Mouse (Mus musculus) midbrain, postnatal 0 days (tissue): ENCODE measurements around the gene Yipf3. TPM values are rescaled to one million over a fixed set of nuclear protein-coding genes. Genes with fewer than 3 reads are reported as not detected.
A peak's percentile ranks its signal among the peaks of the same experiment; 100 is the strongest.

Experiments
- ATAC-seq: fragments of 200-750 bp; cut with Nextera tagmentation; 2 replicates; pipeline ENCODE4 v1.8.0; 2017; ENCODE audit warnings: moderate number of reproducible peaks, mild to moderate bottlenecking, moderate TSS enrichment, moderate library complexity; ENCODE audit not compliant: low FRiP score
- DNase-seq: peaks from one replicate; pipeline ENCODE4 v3.0.0-alpha.2; 2015; ENCODE audit warnings: low spot score
- H3K27ac ChIP-seq: fragments of 300-500 bp; sonication (generic); 2 replicates; pipeline ENCODE4 v1.5.1; 2014; ENCODE audit warnings: low read depth, mild to moderate bottlenecking, low read length, mixed read lengths
- H3K27me3 ChIP-seq: fragments of 300-500 bp; sonication (generic); 2 replicates; pipeline ENCODE4 v1.6.1; 2014; ENCODE audit warnings: low read length, control low read depth, mixed read lengths; ENCODE audit not compliant: insufficient read depth
- H3K36me3 ChIP-seq: fragments of 300-500 bp; sonication (generic); 2 replicates; pipeline ENCODE4 v1.6.1; 2014; ENCODE audit warnings: low read length, control low read depth, mixed read lengths; ENCODE audit not compliant: insufficient read depth
- H3K4me1 ChIP-seq: fragments of 300-500 bp; sonication (generic); 2 replicates; pipeline ENCODE4 v1.6.1; 2014; ENCODE audit warnings: mild to moderate bottlenecking, control low read depth, antibody characterized with exemption, low read length, mixed read lengths; ENCODE audit not compliant: insufficient read depth
- H3K4me2 ChIP-seq: fragments of 300-500 bp; sonication (generic); 2 replicates; pipeline ENCODE4 v1.6.1; 2014; ENCODE audit warnings: low read depth, mild to moderate bottlenecking, low read length, mixed read lengths; ENCODE audit not compliant: poor library complexity, severe bottlenecking
- H3K4me3 ChIP-seq: fragments of 300-500 bp; sonication (generic); 2 replicates; pipeline ENCODE4 v1.5.1; 2014; ENCODE audit warnings: low read depth, mild to moderate bottlenecking, low read length, moderate library complexity
- H3K9ac ChIP-seq: fragments of 300-500 bp; sonication (generic); replicated peaks from 2 replicates; pipeline ENCODE4 v1.6.1; 2014; ENCODE audit warnings: mild to moderate bottlenecking, low read length, moderate library complexity, mixed read lengths; ENCODE audit not compliant: poor library complexity, severe bottlenecking
- H3K9me3 ChIP-seq: fragments of 300-500 bp; sonication (generic); 2 replicates; pipeline ENCODE4 v1.6.1; 2016; ENCODE audit warnings: low read length, control low read depth
- CTCF ChIP-seq: IDR thresholded peaks from 2 replicates; pipeline ENCODE4 v1.5.1; 2016; ENCODE audit warnings: antibody characterized with exemption, mild to moderate bottlenecking
- WGBS: fragments of 180-500 bp; shearing (Covaris S2); extraction: QIAGEN DNeasy Blood & Tissue Kit; methylation state at CpG from one replicate; pipeline ENCODE4 v1.1.7; 2014; 5-methylcytosine and 5-hydroxymethylcytosine counted together
- polyA plus RNA-seq: library from polyadenylated mRNA; unstranded; fragments of >200 nt; fragmentation: Nextera tagmentation; extraction: Ambion mirVana; gene quantifications from 2 replicates; pipeline ENCODE4 v1.2.1, GENCODE M21; 2015
- total RNA-seq: library from RNA; depleted of rRNA; stranded (reverse); fragments of >200 nt; gene quantifications from 2 replicates; pipeline ENCODE4 v1.2.3, GENCODE M21; 2014

Yipf3 gene
- total and polyA plus RNA-seq, 2 experiments from 2014 or later = 18.9 to 70.6 TPM

DNA sequence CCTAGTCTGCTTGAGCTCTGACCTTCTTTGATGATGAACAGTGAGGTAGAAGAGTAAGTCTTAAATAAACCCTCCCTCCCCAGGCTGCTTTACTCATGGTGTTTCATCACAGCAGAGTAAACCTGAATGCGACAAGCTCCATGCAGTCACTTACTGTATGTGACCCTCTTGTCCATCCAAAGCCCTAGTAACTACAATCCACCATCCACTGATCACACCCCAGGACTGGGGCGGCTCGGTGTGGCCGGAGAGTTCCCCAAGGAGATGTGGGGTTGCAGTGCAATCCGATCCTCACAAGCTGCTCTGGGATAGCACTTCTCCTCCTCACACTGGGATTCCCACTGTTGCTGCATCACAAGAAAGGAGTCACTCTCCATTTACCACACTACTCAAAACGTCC, 26.6 kb downstream of the Yipf3 start:
- H3K9ac ChIP-seq = 0 out of 2 replicates have a peak overlapping the region, but pooled peaks have one; percentile 19
- no peaks in the 10 kb centered on the region for H3K4me1 ChIP-seq
- no peak for ATAC-seq
- H3K27me3 ChIP-seq = no peaks in the 10 kb centered on the region
- TF ChIP-seq CTCF = no peak
- no peak overlapping the region for H3K4me3 ChIP-seq
- DNase-seq = no peak
- WGBS = 81% methylated on average over 6 of the region's 6 CpGs
- peaks cover 9% of the 10 kb centered on the region; the same call in 1 of the 2 replicates for H3K36me3 ChIP-seq
- H3K9me3 ChIP-seq = no peaks in the 10 kb centered on the region
- no peak overlapping the region for H3K4me2 ChIP-seq
- no peak overlapping the region for H3K27ac ChIP-seq

DNA sequence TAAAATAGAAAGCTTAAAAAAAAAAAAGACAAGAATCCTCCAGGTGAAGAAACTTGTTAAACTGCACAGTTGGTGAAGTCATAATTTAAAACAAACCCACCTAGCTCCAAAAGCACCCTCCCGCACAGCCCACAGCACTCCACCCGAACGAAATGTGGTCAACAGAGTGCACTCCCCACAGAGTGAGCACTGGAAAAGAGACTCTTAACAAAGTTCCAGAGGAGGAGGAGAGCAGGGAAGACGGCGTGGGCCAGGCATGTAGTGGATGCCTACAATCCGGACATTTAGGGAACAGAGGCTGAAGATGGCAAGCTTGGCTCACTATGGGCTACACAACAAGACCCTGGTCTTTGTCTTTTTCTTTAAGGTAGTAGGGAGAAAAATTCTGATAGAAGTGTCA, 27.2 kb downstream of the Yipf3 start:
- no peak for TF ChIP-seq CTCF
- Histone ChIP-seq H3K9me3 (no peaks in the 10 kb centered on the region), H3K27ac (no peak overlapping the region), H3K27me3 (no peaks in the 10 kb centered on the region), H3K4me2 (no peak overlapping the region), H3K9ac (no peak overlapping the region), H3K4me1 (no peaks in the 10 kb centered on the region), H3K36me3 (peaks cover 9% of the 10 kb centered on the region; the same call in 1 of the 2 replicates), H3K4me3 (no peak overlapping the region)
- DNase-seq = no peak
- ATAC-seq = no peak
- 87% methylated on average over 6 of the region's 6 CpGs for WGBS

GRCm38 (mm10) chr17:46275506-46275905, 27.6 kb downstream of the Yipf3 start:
- Histone ChIP-seq H3K9ac (no peak overlapping the region), H3K27me3 (no peaks in the 10 kb centered on the region), H3K4me1 (no peaks in the 10 kb centered on the region), H3K4me2 (no peak overlapping the region), H3K9me3 (no peaks in the 10 kb centered on the region), H3K4me3 (no peak overlapping the region), H3K27ac (no peak overlapping the region), H3K36me3 (peaks cover 9% of the 10 kb centered on the region; the same call in 1 of the 2 replicates)
- no peak for TF ChIP-seq CTCF
- ATAC-seq (no peak), DNase-seq (no peak)
- WGBS = 93% methylated on average over 10 of the region's 10 CpGs

GRCm38 (mm10) chr17:46277586-46277985, 29.7 kb downstream of the Yipf3 start:
- Histone ChIP-seq H3K36me3 (peaks cover 9% of the 10 kb centered on the region; the same call in 1 of the 2 replicates), H3K4me3 (no peak overlapping the region), H3K27ac (no peak overlapping the region), H3K4me2 (no peak overlapping the region), H3K9me3 (no peaks in the 10 kb centered on the region), H3K9ac (no peak overlapping the region), H3K27me3 (no peaks in the 10 kb centered on the region), H3K4me1 (peaks cover 7% of the 10 kb centered on the region; the same call in 1 of the 2 replicates)
- no peak for DNase-seq
- TF ChIP-seq CTCF = no peak
- no peak for ATAC-seq
- WGBS = 92% methylated on average over 4 of the region's 4 CpGs

DNA sequence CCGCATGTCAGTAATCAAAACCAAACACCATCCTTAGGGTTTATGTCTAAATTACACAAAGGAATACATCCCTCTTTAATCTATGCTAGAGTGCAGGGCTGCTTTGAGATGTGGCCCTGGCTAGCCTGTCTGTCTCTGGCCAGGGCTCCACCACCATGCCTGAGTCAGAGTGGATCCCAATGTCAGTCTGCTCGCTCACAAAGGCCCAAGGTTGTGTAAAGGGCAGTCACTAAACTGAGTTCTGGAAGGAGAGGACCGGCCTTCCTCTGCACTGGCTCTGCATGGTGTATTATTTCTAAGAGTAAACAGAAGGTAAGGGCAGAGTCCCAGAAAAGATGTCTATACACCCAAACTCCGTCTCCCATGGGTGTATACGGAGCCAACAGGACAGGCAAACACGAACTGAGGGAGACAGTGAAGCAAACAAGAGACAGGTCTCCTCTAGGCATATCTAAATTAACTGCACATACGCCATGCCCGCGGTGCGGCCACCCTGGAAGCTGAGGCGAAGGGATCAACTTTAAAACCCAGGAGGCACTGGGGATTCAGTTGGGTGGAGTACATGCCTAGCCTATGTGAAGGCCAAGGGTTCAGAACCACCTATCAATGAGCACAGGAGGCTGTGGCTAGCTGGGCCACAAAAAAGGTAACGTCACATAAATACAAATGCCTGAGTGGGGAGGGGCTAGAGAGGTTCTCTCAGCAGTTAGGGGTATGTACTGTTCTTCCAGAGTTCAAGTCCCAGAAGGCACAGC, 30.3 kb downstream of the Yipf3 start:
- no peak overlapping the region for H3K9ac ChIP-seq
- peaks cover 7% of the 10 kb centered on the region; the same call in 1 of the 2 replicates for H3K4me1 ChIP-seq
- ATAC-seq (no peak), DNase-seq (no peak)
- 93% methylated on average over 12 of the region's 12 CpGs for WGBS
- H3K36me3 ChIP-seq = peaks cover 9% of the 10 kb centered on the region; the same call in 1 of the 2 replicates
- no peak overlapping the region for H3K27ac ChIP-seq
- H3K9me3 ChIP-seq = no peaks in the 10 kb centered on the region
- H3K4me2 ChIP-seq = no peak overlapping the region
- H3K27me3 ChIP-seq = no peaks in the 10 kb centered on the region
- H3K4me3 ChIP-seq = no peak overlapping the region
- TF ChIP-seq CTCF = no peak

DNA sequence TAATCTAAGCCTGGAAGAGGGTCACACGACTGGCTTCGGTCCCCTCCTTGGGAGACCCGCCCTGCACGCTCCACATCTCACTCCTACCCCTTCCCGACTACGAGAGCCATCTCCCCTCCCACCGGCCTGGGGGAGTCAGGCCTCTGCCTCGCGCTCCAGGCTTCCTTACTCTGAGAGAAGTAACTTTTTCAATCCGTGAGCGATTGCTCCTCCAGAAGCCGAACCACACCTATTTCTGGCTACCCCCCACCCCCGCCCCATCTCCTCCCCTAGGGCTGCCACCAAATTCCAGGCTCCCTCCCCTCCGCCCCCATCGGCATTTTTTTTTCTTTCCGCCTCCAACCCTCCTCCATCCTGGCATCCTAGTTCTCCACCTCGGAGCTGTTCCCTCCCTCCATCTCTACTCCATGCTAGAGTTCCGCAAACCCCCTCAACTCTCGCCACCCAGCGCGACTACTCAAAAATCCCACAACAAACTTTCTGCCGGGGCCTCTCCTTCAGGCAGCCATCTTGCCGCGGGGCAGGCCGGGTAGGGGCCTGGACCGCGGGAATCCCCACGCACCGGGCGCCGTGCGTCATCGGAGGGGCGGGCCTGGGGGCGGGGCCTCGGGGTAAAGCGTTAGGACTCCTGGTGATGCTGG, 34.7 kb downstream of the Yipf3 start, which contains the start of gene Tjap1:
Gene Tjap1 (minus strand): TSS at position 544 of the 641 bp plus-strand sequence.
- Histone ChIP-seq H3K9ac (peak within 1 kb of the TSS; percentile 59), H3K27me3 (no peaks in the 10 kb centered on the region), H3K4me1 (peaks cover 7% of the 10 kb centered on the region; the same call in 1 of the 2 replicates), H3K4me2 (peak within 1 kb of the TSS; percentile 98), H3K9me3 (no peaks in the 10 kb centered on the region), H3K36me3 (peaks cover 6% of the 10 kb centered on the region; the same call in 1 of the 2 replicates), H3K27ac (0 out of 2 replicates have a peak within 1 kb of the TSS, but pooled peaks have one; percentile 12), H3K4me3 (peak within 1 kb of the TSS; percentile 57)
- TF ChIP-seq CTCF = no peak
- under 1% methylated on average over 37 of the region's 37 CpGs for WGBS
- peak; percentile 96 for ATAC-seq
- DNase-seq = peak; percentile 88
